Mouse (Mus musculus) testis, adult 2 months (tissue): ENCODE measurements around the gene Bgn.

Source experiments
- CTCF ChIP-seq: fragments of 200-500 bp; IDR thresholded peaks from 2 replicates; pipeline ENCODE4 v1.5.1; 2012; ENCODE audit warnings: low read depth, mild to moderate bottlenecking, inconsistent platforms, low read length, moderate library complexity; ENCODE audit not compliant: control insufficient read depth, insufficient read depth, insufficient replicate concordance
- POLR2A ChIP-seq: fragments of 200-500 bp; IDR thresholded peaks from 2 replicates; pipeline ENCODE4 v1.6.1; 2012; ENCODE audit warnings: low read depth, mild to moderate bottlenecking, inconsistent platforms, low read length, moderate library complexity; ENCODE audit not compliant: control insufficient read depth

GRCm38 (mm10) chrX:73435252-73435651, 48.1 kb upstream of the Bgn start, which contains the start of gene Trex2:
- TF ChIP-seq POLR2A = no peak
- TF ChIP-seq CTCF = no peak
